Mouse (Mus musculus): ENCODE measurements around the gene Tmub1. TPM values are rescaled to one million over a fixed set of nuclear protein-coding genes. Genes with fewer than 3 reads are reported as not detected.
"Not testable (repeated sequence)": the region's sequence is repeated elsewhere in the genome, so short reads cannot be mapped to it uniquely, and the experiment has no call there.

The Tmub1 gene
- total RNA-seq, 2 experiments from 2014 or later = 17.7 to 23.3 TPM

DNA sequence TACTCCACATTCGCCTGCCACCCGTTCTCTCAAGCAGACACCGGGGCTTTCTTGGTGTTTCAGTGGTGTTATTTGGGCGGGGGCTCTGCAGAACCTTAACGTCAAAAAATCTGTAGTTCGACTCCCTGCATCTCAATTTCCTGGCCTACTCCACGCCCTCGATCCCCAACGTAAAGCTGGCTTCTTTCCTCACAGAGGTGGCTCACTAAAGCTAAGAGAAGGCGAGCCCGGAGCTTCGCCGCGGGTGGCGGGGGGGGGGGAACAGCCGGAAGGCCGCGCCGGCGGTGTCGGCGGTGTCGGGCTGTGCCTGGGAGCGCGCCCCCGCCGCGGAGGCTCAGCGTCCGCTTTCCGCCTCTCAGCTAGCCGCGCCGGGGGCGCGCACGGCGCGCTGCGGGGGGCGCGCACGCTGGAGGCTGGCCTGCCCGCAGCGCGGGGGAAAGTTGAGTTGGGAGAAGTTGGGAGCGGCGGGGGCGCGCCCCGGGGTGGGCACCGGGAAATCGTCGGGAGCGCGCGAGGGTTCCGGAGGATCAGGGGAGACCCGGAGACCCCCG, 22.7 kb downstream of the Tmub1 start:
- peak; percentile 75 for DNase-seq (ENCODE audit: low spot score)

DNA sequence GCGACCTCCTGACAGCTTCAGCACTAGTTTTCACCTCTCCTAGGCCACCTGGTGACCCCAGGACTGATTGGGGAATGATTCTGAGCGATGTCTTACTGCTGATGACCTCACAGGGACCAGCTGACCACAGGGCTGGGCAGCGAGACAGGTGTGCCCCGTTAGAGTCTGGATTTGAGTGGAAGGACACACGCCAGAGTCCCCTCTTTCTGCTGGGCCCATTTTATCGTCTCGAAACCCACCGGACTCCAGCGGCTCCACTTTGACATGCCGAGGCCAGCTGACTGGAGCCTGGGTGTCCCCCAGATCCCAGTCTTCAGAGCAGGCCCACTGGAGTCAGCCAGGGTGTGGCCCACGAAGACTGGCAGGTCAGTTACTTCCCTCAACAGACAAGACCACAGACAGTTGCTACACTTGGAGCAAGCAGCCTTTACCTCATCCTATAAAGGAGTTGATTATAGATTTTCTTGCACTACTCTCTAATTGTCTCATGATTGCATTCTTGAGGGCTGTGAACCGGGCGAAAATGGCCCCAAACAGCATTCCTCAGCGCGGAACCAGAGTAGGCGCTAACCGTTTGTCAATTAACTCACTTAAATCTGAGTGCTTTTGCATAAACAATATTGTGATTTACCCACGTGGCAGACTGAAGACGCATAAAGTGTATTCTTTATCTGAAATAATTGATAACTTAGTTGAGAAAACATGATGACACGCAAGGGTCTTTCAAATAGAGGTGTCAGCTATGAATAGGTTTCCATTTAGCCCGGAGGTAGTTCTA, 23.5 kb downstream of the Tmub1 start:
- DNase-seq (ENCODE audit: low spot score) = no peak

DNA sequence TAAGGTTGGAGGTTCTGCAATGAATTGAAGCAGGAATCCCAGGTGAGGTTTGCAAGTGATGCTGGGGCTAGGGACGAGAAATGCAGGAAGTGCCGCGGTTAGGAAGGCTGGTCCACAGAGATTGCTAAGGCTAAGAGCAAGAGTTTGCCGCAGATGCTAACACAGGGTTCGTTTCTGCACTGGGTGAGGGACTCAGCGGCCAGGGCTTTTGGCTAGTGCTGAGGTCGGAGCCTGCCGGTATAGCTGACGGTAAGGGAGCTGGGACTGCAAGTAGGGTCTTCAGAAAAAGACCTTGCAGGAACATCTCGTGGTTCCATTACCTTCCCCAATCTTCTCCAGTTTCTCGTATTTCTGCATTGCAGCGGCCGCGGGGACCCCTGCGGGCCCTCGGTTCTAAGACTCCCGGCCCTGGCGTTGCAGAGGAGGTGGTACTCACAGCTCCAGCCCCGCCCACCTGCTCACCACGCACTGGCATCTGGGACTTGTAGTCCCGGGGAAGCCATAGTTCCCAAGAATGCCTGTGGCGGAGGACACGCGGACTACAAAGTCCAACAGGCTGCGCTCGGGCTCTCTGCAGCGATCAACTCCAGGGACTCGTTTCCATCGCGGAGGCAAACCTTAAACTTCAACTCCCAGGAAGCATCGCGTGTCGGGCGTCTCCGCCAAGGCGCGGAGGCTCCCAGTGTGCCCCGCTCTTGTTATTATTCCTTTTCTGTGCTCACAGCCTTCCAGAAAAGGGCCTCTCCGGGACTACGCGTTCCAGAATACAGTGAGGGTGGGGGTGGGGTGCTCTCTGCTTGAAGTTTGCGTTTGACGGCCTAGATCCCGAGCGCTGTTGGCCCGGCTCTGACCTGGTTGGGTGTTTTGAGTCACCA, 24.3 kb downstream of the Tmub1 start, which contains the start of the genes Cdk5 and Slc4a2:
Gene Cdk5 (minus strand): TSS at position 402 of the 875 bp plus-strand sequence.
Gene Slc4a2 (plus strand): TSS at position 709 of the 875 bp plus-strand sequence.
- peak; percentile 99 for DNase-seq (ENCODE audit: low spot score)

DNA sequence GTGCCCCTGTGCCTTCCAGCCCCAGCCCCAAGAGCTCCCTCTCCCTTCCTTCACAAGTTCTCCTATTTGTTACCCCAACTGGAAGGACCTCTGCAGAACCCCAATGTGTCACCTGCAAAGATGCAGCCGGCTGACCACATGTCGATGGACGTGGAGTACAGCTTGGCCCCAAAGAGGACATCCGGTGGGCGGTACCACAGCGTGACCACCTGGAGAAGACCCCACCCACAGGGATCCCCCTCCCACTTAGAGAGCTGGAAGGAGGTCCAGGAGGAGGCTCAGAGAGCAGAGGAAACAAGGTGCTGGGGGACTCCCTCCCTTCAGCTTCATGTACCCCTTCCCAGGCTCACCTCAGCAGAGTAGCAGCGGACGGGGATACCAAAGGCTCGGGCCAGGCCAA, 27.3 kb downstream of the Tmub1 start:
- no peak for DNase-seq (ENCODE audit: low spot score)

DNA sequence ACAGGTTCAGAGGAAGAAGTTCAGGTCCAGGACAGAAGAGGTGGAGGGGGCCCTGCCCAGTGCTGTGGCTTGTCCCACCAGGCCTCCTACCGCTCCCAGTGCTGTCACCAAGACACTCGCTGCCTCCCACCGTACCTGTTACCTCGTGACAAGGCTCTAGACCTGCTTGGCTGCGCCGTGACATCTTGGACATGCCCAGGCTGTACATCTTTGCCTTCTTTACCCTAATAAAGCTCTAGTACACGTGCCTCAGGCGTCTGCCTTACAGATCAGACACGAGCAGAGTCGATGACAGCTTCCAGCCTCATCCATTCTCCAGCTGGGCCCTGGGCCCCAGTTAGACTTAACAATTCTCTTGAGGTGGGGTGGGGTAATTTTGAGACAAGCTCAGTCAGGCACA, 30.1 kb downstream of the Tmub1 start:
- no peak for DNase-seq (ENCODE audit: low spot score)

DNA sequence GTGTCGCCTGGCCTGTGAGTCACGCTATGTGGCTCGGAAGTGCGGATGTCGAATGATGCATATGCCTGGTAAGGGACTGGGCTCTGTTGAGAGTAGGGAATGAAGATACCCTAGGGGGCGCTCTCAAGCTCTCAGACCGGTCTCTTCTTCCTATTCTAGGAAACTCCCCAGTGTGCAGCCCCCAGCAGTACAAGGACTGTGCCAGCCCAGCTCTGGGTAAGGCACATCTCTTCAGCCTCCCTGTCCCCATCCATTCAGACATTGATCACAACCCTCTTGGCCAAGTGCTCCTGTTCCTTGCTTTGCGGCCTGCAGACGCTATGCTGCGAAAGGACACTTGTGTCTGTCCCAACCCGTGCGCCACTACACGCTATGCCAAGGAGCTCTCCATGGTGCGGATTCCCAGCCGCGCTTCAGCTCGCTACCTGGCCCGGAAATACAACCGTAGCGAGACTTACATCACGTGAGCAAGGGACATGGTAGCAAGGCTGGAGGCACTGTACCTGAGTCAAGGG, 31.4 kb downstream of the Tmub1 start:
- peak; percentile 64 for DNase-seq (ENCODE audit: low spot score)

DNA sequence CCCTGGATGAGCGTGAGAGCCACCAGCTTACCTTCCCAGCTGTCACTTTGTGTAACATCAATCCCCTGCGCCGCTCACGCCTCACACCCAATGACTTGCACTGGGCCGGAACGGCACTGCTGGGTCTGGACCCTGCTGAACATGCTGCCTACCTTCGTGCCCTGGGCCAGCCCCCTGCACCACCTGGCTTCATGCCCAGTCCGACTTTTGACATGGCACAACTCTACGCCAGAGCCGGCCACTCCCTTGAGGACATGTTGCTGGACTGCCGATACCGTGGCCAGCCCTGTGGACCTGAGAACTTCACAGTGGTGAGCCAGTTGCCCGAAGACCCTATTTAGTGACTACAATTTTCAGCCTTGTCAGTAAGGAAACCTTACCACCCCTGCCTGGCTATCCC, 33.7 kb downstream of the Tmub1 start:
- no peak for DNase-seq (ENCODE audit: low spot score)

DNA sequence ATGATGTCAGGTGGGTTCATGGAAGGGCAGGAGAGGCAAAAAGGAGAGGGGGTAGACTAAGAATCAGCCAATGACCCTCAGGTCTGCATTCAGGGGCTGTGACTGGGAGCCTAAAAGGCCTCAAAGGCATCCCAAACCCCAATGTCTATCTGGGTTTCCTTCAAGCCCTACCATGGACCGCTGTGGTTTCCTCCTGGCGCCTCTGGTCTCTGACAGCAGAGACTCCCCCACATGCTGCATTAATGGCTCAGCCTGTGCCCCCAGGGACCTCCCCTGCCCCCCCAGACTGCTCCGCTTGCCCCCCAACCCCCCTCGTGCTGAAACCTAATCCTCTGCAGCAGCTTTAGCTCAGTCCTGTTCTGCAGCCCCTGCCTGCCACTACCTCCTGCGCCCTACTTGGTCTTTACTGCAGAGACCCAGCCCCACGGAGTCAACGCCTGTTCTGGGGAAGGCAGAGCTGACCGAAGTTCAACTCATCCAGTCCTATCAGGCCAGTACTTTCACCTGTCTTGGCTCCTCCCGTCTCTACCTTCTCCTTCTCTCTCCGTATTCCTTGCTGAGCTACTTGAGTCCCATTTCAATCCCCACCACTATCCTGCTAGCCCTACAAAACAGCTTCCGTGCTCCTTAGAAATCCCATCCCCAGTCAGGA, 34.5 kb downstream of the Tmub1 start, which contains the start of gene Asic3:
Gene Asic3 (plus strand): TSS at position 351 of the 652 bp plus-strand sequence.
- no peak for DNase-seq (ENCODE audit: low spot score)

DNA sequence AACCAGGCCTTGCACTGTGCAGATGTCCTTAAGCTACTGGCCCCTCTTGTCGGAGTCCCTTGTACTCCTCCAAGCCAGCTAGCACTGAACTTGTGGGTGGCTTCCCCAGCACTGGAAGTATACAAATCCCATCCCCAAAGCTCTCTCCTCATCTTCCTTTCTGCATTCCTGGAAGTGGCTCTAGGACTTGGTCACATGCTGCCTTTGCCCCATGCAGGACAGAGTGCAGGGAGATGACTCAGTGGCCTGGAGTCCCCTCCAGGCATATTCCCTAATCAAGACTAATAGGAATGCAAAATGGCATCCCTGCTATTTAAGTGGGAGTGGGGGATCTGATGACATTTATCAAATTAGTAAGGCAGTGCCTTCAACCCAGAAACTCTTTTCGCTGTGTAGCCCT, 35.6 kb downstream of the Tmub1 start:
- DNase-seq (ENCODE audit: low spot score) = no peak

DNA sequence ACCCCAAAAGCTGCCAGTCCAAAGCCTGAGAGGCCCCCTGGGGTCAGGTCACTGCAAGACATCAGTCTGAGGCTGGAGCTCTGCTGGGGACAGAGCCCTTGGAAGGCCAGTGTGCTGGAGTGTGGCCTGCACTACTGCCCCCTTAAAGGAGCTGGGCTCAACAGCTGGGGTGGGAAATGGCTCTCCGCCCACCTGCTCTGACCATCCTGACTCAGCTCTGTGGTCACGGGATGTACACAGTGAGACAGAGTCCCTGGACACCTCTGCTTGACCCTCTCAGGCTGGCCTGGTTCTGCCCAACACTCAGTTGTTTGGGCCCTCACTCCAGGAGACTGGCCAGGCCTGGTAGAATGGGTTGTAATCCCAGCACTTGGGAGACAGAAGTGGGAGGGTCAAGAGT, 38.2 kb downstream of the Tmub1 start:
- no peak for DNase-seq (ENCODE audit: low spot score)

DNA sequence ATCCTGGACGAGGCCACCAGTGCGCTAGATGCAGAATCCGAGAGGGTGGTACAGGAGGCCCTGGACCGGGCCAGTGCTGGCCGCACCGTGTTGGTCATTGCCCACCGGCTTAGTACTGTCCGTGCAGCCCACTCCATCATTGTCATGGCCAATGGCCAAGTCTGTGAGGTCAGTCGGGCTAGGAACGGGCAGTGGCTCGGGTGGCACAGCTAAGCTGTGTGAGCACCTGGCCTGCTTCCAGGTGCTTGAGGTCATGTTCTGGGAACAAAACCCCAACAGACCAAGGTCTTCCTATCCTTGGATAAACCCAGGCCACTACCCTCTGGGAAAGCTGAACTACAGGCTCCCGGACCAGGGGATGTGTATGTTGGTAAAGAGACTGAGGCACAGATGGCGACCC, 39.0 kb downstream of the Tmub1 start:
- no peak for DNase-seq (ENCODE audit: low spot score)

DNA sequence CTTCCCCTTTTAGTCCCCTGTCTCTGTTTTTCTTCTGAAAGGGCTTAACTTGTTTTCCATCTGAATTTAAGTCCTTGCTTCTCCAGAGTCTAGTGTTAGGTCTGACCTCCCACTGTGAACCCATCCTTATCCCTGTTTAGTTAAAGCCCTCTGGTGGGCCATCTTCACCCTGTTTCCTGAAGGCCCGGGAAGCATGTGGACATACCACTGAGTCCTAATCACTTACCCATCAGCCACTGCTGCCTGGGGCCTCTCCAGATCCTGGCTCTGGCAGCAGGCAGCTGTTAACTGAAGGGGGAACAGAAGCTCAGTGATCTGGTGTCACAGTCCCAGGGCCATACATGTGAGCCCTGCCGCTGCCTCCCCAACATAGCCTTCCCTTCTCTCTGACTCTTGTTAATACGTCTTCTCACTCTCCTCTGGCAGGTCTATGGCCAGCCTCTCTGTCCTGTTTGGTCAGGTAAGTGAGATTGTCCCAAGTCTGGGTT, 42.2 kb downstream of the Tmub1 start:
- no peak for DNase-seq (ENCODE audit: low spot score)

DNA sequence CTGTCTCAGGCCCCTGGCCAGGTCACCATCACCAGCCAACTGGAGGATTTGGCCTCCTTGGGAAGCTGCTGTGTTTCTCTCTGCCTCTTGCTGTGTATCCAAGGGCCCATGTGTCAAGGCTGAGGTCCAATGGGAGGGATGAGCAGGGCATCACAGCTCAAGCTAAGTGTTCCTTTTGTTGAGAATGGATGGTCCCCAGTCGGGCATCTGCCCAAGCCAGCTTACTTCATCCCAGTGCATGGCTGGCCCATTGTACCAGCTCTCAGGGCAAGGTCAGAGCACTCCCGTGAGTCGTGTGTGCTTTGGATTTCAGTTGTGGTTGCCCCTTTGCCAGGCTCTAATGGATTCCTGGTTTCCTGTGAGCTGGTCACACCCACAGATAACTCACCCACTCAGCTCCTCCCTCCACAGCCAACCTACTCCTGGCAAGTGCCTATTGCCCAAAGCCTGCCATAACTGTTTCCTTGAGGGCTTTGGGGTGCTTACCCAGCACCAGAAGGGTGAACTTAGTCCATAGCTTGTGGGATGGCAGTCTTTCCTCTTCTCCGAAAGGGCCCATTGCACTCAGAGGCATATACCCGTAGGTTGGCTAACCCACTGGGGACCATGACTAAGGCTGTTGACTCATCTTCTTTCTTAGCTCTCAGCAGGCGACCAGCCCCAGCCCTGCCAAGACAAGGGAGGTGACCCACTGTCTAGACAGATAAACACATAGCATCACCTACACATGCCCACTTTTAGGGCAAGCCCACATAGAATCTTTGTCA, 42.9 kb downstream of the Tmub1 start:
- no peak for DNase-seq (ENCODE audit: low spot score)

DNA sequence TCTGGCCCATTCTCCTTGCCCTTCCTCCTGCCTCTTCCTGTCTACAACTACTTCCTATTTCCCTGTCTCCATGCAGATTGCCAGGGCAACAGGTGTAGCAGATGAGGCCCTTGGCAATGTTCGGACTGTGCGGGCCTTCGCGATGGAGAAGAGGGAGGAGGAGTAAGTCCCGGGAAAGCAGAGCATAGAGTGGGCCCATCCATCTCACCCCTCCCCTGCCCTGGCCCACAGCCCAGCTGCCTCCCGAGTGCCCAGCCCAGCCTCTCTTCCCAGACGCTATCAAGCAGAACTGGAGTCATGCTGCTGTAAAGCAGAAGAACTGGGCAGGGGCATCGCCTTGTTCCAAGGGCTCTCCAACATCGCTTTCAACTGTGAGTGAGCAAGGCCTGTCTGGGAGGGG, 45.7 kb downstream of the Tmub1 start:
- no peak for DNase-seq (ENCODE audit: low spot score)

DNA sequence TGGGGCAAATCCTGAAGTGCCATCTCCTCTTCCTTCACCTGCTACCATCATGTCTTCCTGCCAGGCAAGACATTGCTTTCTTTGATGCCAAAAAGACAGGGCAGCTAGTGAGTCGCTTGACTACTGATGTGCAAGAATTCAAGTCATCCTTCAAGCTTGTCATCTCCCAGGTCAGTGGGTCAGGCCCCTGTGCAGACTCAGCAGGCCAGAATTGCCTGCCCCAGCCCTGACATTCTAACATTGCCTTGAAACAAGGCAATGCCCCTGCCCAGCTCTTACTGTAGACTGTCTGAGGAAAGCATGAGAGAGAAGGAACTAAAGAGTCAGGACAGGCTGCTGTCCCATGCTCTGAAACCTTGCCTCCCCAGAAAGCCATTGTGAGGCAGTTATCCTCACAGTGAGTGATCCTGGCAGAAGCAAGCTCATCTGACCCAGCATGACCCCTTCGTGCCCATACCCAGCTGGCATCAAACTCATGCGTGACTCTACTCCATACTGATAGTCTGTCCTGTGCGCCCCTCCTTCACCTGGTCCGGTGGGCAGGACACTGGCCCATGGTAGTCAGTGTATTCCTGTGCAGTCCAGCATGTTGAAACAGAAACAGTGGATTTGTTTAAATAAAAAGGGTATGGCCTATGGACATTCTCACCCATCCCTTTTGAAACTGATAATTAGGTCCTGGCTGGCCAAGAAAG, 46.6 kb downstream of the Tmub1 start:
- DNase-seq (ENCODE audit: low spot score) = no peak

DNA sequence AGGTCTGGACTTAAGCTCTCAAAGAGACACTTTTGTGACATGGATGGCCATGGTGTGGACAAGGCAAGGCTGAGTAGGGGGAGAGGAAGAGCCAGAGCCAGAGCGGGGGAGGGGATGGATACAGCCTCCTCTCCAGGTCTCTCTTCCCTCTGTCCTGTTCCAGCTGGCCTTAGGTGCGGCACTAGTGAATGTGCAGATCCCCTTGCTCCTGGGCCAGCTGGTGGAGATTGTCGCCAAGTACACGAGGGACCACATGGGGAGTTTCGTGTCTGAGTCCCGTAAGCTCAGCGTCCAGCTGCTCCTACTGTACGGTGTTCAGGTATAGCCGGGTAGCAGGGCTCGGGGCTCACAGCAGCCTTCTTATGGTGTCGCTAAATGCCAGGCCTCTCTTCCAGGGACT, 47.3 kb downstream of the Tmub1 start:
- DNase-seq (ENCODE audit: low spot score) = no peak

DNA sequence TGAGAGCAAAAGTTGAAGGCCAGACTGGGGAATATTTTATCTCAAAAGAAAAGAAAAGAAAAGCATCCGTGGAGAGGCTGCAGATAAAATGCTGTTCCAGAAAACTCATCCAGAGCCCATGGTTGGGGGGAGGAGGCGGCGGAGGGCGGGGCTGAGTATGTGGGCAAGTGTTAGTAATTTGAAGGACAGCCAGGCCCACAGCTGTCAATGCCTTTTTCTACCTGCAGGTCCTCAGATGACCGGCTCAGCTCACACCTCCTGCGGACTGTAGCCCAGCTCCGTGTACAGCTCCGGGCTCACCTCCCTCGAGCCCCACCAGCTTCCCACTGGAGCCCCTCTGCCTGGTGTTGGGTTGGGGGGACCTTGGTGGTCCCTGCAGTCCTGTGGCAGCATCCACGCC, 48.0 kb downstream of the Tmub1 start:
- no peak for DNase-seq (ENCODE audit: low spot score)

DNA sequence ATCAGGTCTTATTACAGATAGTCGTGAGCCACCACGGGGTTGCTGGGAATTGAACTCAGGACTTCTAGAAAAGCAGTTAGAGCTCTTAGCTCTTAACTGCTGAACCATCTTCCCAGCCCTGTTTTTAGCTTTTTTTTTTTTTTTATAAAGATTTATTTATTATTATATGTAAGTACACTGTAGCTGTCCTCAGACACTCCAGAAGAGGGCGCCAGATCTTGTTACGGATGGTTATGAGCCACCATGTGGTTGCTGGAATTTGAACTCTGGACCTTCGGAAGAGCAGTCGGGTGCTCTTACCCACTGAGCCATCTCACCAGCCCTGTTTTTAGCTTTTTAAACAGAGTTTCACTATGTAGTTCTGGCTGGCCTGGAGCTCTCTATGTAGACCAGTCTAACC, 51.4 kb downstream of the Tmub1 start:
- DNase-seq (ENCODE audit: low spot score) = not testable (repeated sequence)
